In the genomic region with DNA sequence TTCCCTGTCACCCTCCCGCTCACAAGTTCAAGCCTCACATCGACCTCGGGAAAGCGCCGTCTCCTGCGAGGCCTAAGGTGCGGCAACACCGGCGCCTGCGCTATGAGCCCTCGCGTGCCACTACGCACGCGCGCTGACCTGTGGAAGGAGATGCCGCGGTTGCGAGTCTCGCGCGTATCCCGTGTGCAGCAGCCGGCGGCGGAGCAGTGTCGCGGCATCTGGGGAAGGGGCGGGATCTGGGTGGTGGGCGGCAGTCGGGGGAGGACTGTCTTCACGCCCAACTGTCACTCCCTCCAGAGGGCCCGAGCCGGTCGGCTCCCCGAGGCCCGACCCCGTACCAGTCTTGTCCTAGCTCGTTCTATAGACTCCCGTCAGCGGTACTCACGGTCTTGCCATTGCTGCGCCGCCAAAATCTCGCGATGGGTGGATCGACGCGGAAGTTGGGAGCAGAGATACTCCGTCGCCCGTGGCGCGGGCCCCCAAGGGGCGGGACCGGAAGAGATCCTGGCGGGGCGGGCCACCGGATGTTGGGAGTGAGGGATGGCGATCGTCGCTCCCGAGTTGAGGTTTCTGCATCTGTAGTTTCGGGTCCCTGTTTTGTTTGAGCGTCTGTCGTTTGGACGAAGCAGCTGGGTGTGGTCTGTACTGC, we compare ENCODE assay signal across 8 mouse cellular contexts. TPM values are rescaled to one million over a fixed set of nuclear protein-coding genes. Genes with fewer than 3 reads are reported as not detected.
DNase-seq lines count a peak whose midpoint lies in the region; ATAC-seq and TF ChIP-seq lines count a peak whose summit lies in the region.

A gene (minus strand): TSS at position 497 of the 649 bp plus-strand sequence.

- no peak for TF ChIP-seq CTCF in gastrocnemius, adult 2 months (IDR thresholded peaks at IDR 0.05)
- TF ChIP-seq CTCF in hindbrain, postnatal 0 days (IDR thresholded peaks at IDR 0.05; ENCODE audit: low read depth) = no peak
- TF ChIP-seq CTCF in left cerebral cortex, adult 2 months (IDR thresholded peaks at IDR 0.05) = no peak

- intact Hi-C loops in gastrocnemius, adult 2 months (cut with DNase I) = loop anchor here (2.0 to 5.0 kb wide), 3 partner anchors 22 to 123 kb away; a partner anchor contains a TSS
- intact Hi-C loops in left cerebral cortex, adult 2 months (cut with DNase I) = loop anchor here (5.0 kb wide), 3 partner anchors 58 to 123 kb away; a partner anchor contains a TSS

- H3K9me3 ChIP-seq in hindbrain, postnatal 0 days (ENCODE audit: low read length) = no peaks in the 10 kb centered on the region

- peak within 1 kb of the TSS; percentile 99 for H3K27ac ChIP-seq in gastrocnemius, adult 2 months
- H3K27ac ChIP-seq in hindbrain, postnatal 0 days = peak within 1 kb of the TSS; percentile 99
- peak within 1 kb of the TSS; percentile 95 for H3K27ac ChIP-seq in left cerebral cortex, adult 2 months

- peak; percentile 96 for ATAC-seq in hindbrain, postnatal 0 days
- peak; percentile 91 for ATAC-seq in megakaryocyte, adult 5-6 weeks (ENCODE audit: poor library complexity, severe bottlenecking)

- H3K4me2 ChIP-seq in hindbrain, postnatal 0 days (ENCODE audit: low read depth, low read length) = peak within 1 kb of the TSS; percentile 63

- H3K36me3 ChIP-seq in hindbrain, postnatal 0 days (ENCODE audit: insufficient read depth, low read length) = peaks cover 17% of the 10 kb centered on the region

- peaks cover 14% of the 10 kb centered on the region for H3K4me1 ChIP-seq in hindbrain, postnatal 0 days (ENCODE audit: insufficient read depth, low read length)

- WGBS in hindbrain, postnatal 0 days = under 1% methylated on average over 67 of the region's 67 CpGs

- peak within 1 kb of the TSS; percentile 70 for H3K9ac ChIP-seq in hindbrain, postnatal 0 days (replicated peaks; ENCODE audit: low read length)

- H3K4me3 ChIP-seq in gastrocnemius, adult 2 months = peak within 1 kb of the TSS; percentile 94
- H3K4me3 ChIP-seq in hindbrain, postnatal 0 days (ENCODE audit: low read length) = peak within 1 kb of the TSS; percentile 54
- peak within 1 kb of the TSS; percentile 61 for H3K4me3 ChIP-seq in left cerebral cortex, adult 2 months

- no peaks in the 10 kb centered on the region for H3K27me3 ChIP-seq in hindbrain, postnatal 0 days (ENCODE audit: insufficient read depth, low read length)

- DNase-seq in WW6 (ENCODE audit: low read depth, low spot score) = peak; percentile 94
- DNase-seq in cerebellum, postnatal 4 days (ENCODE audit: low spot score in 2 of 2) = peak; percentile 96 to 97
- DNase-seq in gastrocnemius, adult 2 months = peak; percentile 98
- DNase-seq in hindbrain, postnatal 0 days (ENCODE audit: low spot score) = peak; percentile 99
- peak; percentile 93 to 95 for DNase-seq in left cerebral cortex, adult 2 months (ENCODE audit: extremely low spot score in 1 of 2, low spot score in 2 of 2)
- DNase-seq in right cerebral cortex, adult 2 months (ENCODE audit: low spot score in 2 of 2) = peak; percentile 96
- DNase-seq in urinary bladder, postnatal 14 days (ENCODE audit: low spot score) = peak; percentile 98

RNA-seq across cellular contexts. Expression of the gene that starts here (rescaled TPM):
- 10 to 100 TPM; 15.8 to 16.0 TPM for total RNA-seq in gastrocnemius, adult 2 months (2021)
- 61.0 and 66.8 TPM in 2 replicates for total RNA-seq in hindbrain, postnatal 0 days (2014; rRNA removed)
- polyA plus RNA-seq in hindbrain, postnatal 0 days (2015; fragmentation: Nextera tagmentation; extraction: Ambion mirVana) = 57.5 and 59.5 TPM in 2 replicates
- 10 to 100 TPM; 42.3 to 43.1 TPM for total RNA-seq in left cerebral cortex, adult 2 months (2021)
- total RNA-seq in megakaryocyte, adult 5-6 weeks (2015) = 8.9 and 14.9 TPM in 2 replicates
- total RNA-seq in megakaryocyte, adult 5-6 weeks (2017) = 19.1 and 29.2 TPM in 2 replicates

Comparison
In these comparisons a context has a peak if more than half of its experiments do, and no peak if none do; other contexts are left out.
1. Peak in every context shown above with its lines: DNase-seq, ATAC-seq, H3K4me3 ChIP-seq and H3K27ac ChIP-seq.